Mouse (Mus musculus) midbrain, embryonic 11.5 days (tissue): ENCODE measurements around the gene Efcc1. TPM values are rescaled to one million over a fixed set of nuclear protein-coding genes. Genes with fewer than 3 reads are reported as not detected.

ENCODE experiments used
- ATAC-seq: fragments of 200-750 bp; cut with Nextera tagmentation; 2 replicates; pipeline ENCODE4 v1.8.0; 2017; ENCODE audit warnings: moderate TSS enrichment, moderate library complexity; ENCODE audit not compliant: low FRiP score
- DNase-seq: peaks from one replicate; pipeline ENCODE4 v3.0.0; 2015; ENCODE audit warnings: low spot score; ENCODE audit errors: missing footprints
- H3K27ac ChIP-seq: fragments of 300-500 bp; sonication (generic); 2 replicates; pipeline ENCODE4 v1.5.1; 2014; ENCODE audit warnings: low read depth, low read length
- H3K27me3 ChIP-seq: fragments of 300-500 bp; sonication (generic); 2 replicates; pipeline ENCODE4 v1.6.1; 2014; ENCODE audit warnings: mild to moderate bottlenecking, low read length, moderate library complexity, mixed read lengths; ENCODE audit not compliant: control insufficient read depth, insufficient read depth
- H3K36me3 ChIP-seq: fragments of 300-500 bp; sonication (generic); 2 replicates; pipeline ENCODE4 v1.6.1; 2014; ENCODE audit warnings: mild to moderate bottlenecking, low read length, moderate library complexity, mixed read lengths; ENCODE audit not compliant: control insufficient read depth, insufficient read depth
- H3K4me1 ChIP-seq: fragments of 300-500 bp; sonication (generic); 2 replicates; pipeline ENCODE4 v1.6.1; 2014; ENCODE audit warnings: low read length; ENCODE audit not compliant: control insufficient read depth, insufficient read depth
- H3K4me2 ChIP-seq: fragments of 300-500 bp; sonication (generic); 2 replicates; pipeline ENCODE4 v1.6.1; 2014; ENCODE audit warnings: mild to moderate bottlenecking, moderate library complexity
- H3K4me3 ChIP-seq: fragments of 300-500 bp; sonication (generic); 2 replicates; pipeline ENCODE4 v1.5.1; 2014; ENCODE audit warnings: low read depth, low read length
- H3K9ac ChIP-seq: fragments of 300-500 bp; sonication (generic); 2 replicates; pipeline ENCODE4 v1.6.1; 2014; ENCODE audit warnings: low read length
- H3K9me3 ChIP-seq: fragments of 300-500 bp; sonication (generic); 2 replicates; pipeline ENCODE4 v1.6.1; 2016; ENCODE audit warnings: low read length; ENCODE audit not compliant: control insufficient read depth
- WGBS: fragments of 180-500 bp; shearing (Covaris S2); extraction: QIAGEN DNeasy Blood & Tissue Kit; methylation state at CpG from one replicate; pipeline ENCODE4 v1.1.7; 2014; 5-methylcytosine and 5-hydroxymethylcytosine counted together
- polyA plus RNA-seq: library from polyadenylated mRNA; unstranded; fragments of >200 nt; fragmentation: Nextera tagmentation; extraction: Ambion mirVana; gene quantifications from 2 replicates; pipeline ENCODE4 v1.2.1, GENCODE M21; 2014

Gene Efcc1
- polyA plus RNA-seq, 1 experiment from 2014 or later = 6.4 TPM

DNA sequence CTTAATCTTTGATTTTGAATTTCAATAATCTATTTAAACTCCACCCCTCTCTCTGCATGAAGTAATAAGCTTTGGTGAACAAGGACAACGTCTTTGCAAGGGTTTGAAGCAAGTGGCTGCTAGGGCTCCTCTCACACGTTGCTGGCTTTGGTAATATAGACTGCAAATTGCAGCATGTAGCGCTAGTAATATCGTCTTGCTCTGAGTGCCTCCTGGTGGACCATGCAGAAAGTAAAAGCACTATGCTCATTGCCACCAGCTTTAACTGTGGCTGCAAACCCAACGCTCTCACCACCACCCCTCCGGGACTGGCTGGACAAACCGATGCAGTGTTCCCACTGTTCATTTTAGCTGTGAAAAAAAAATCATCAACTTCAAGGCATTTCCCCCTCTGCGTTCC is 40.0 kb downstream of the Efcc1 start:
- H3K4me2 ChIP-seq = no peak overlapping the region
- H3K4me1 ChIP-seq = no peaks in the 10 kb centered on the region
- DNase-seq (no peak), ATAC-seq (no peak)
- 54% methylated on average over 8 of the region's 8 CpGs for WGBS
- H3K9ac ChIP-seq = no peak overlapping the region
- H3K9me3 ChIP-seq = no peaks in the 10 kb centered on the region
- H3K36me3 ChIP-seq = no peaks in the 10 kb centered on the region
- no peak overlapping the region for H3K4me3 ChIP-seq
- no peaks in the 10 kb centered on the region for H3K27me3 ChIP-seq
- no peak overlapping the region for H3K27ac ChIP-seq

DNA sequence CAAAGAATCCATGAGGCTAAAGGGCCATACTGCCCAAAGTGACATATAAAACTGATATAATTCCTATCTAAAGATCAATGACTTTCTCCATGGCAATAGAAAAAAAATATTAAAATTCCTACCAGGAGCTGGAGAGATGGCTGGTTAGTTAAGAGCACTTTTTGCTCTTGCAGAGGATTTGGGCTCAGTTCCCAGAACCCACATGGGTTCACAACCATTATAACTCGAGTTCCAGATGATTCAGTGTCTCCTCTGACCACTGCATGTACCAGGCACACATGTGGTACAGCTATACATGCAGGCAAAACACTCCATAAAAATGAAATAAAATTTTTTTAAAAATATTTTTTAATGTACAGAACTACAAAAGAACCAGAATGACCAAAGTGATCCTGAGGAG is 43.8 kb downstream of the Efcc1 start:
- Histone ChIP-seq H3K4me1 (no peaks in the 10 kb centered on the region), H3K27me3 (no peaks in the 10 kb centered on the region), H3K4me3 (no peak overlapping the region), H3K4me2 (no peak overlapping the region), H3K9me3 (no peaks in the 10 kb centered on the region), H3K36me3 (no peaks in the 10 kb centered on the region), H3K9ac (no peak overlapping the region), H3K27ac (no peak overlapping the region)
- DNase-seq = no peak
- WGBS = 39% methylated on average over 1 of the region's 1 CpGs
- no peak for ATAC-seq

DNA sequence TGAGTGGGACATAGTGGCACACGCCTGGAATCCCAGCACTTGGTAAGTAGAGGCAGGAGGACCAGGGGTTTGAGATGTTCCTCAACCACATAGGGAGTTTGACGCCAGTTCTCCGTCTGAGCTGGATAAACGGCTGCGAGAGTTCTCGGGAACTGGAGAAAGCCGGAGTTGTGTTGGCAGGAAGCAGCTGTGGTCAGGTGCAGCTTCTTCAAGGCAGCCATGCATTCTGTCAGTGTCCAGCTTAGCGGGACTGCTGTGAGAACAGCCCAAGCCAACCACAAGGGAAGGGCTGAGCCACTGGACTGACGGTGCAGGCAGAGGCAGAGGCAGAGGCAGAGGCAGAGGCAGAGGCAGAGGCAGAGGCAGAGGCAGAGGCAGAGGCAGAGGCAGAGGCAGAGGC is 44.2 kb downstream of the Efcc1 start:
- ATAC-seq = no peak
- 90% methylated on average over 9 of the region's 9 CpGs for WGBS
- H3K36me3 ChIP-seq = no peaks in the 10 kb centered on the region

DNA sequence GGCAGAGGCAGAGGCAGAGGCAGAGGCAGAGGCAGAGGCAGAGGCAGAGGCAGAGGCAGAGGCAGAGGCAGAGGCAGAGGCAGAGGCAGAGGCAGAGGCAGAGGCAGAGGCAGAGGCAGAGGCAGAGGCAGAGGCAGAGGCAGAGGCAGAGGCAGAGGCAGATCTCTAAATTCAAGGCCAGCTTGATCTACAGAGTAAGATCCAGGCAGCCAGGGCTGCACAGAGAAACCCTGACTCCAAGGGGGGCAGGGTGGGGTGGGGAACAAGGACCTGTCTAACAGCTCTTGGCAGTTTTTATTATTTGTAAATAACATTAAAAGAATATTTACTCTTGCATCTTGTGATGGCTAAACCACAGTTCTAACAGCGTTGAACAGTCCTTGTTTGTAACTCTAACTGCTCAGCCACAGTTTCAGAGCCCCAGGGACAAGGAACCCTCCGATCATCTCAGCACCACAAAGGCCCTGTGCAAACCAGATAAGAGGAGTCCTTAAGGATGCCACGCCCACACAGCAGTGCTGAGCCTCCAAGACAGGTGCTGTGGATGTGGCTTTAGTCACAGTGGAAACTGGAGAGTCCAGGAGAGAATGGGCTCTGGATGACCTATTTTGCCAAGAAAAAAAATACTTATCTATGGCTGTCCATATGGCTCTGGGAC is 45.0 kb downstream of the Efcc1 start:
- H3K27ac ChIP-seq = no peak overlapping the region
- 81% methylated on average over 3 of the region's 3 CpGs for WGBS
- no peaks in the 10 kb centered on the region for H3K27me3 ChIP-seq
- H3K9ac ChIP-seq = no peak overlapping the region
- ATAC-seq (no peak), DNase-seq (no peak)
- no peak overlapping the region for H3K4me2 ChIP-seq
- no peaks in the 10 kb centered on the region for H3K4me1 ChIP-seq
- H3K36me3 ChIP-seq = no peaks in the 10 kb centered on the region
- no peaks in the 10 kb centered on the region for H3K9me3 ChIP-seq
- H3K4me3 ChIP-seq = no peak overlapping the region

More for the DNA sequence above, 44.2 kb downstream of the Efcc1 start:
- H3K4me1 ChIP-seq = no peaks in the 10 kb centered on the region
- no peak overlapping the region for H3K4me3 ChIP-seq
- no peak for DNase-seq
- H3K9me3 ChIP-seq = no peaks in the 10 kb centered on the region
- H3K9ac ChIP-seq = no peak overlapping the region
- H3K27me3 ChIP-seq = no peaks in the 10 kb centered on the region
- no peak overlapping the region for H3K4me2 ChIP-seq
- no peak overlapping the region for H3K27ac ChIP-seq

DNA sequence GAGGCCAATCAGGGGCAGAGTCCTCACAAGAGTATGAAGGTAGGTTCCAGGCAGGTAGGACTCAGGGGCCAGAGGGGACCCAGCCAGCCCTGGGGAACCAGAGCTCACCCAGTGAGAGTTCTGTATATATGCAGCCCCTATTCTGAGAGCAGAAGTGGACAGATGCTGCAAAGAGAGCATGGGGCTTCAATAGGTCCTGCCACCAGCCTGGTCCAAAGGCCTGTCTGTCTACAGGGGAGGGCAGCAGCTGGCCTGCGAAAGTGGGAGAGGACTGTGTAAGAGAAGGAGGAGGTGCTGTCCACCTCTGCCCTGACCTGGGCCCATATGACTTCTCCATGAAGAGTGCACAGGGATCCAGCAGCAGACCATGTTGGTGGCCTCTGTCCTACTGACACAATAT is 46.0 kb downstream of the Efcc1 start:
- Histone ChIP-seq H3K27me3 (no peaks in the 10 kb centered on the region), H3K9ac (no peak overlapping the region), H3K36me3 (no peaks in the 10 kb centered on the region), H3K4me2 (no peak overlapping the region), H3K4me1 (no peaks in the 10 kb centered on the region), H3K9me3 (no peaks in the 10 kb centered on the region), H3K27ac (no peak overlapping the region), H3K4me3 (no peak overlapping the region)
- ATAC-seq (no peak), DNase-seq (no peak)
- WGBS = 100% methylated on average over 1 of the region's 1 CpGs

DNA sequence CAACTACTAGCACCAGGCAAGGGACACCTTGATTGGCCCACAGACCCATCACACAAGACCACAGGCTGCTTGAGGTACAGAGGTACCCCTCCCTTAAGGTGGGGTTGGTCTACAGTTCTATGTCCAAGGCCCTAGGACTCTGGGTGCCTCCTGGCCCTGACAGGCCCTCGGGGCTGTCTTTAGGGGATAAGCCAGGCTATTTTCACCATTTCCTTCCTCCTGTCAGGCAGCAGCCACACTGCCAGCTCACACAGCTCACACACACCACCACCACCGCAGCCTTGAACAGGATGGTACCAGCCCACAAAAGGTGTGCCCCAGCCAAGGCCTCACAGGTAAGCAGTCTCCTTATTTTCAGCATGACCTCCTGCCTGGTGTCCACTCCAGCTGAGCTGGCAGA is 47.2 kb downstream of the Efcc1 start, which contains the start of gene Gp9:
Gene Gp9 (plus strand): TSS at position 231 of the 400 bp plus-strand sequence.
- ATAC-seq (no peak), DNase-seq (no peak)
- Histone ChIP-seq H3K9me3 (no peaks in the 10 kb centered on the region), H3K9ac (no peak within 1 kb of the TSS), H3K27ac (no peak within 1 kb of the TSS), H3K36me3 (no peaks in the 10 kb centered on the region), H3K4me1 (no peaks in the 10 kb centered on the region), H3K4me3 (no peak within 1 kb of the TSS), H3K27me3 (no peaks in the 10 kb centered on the region), H3K4me2 (no peak within 1 kb of the TSS)
- WGBS = 82% methylated on average over 2 of the region's 2 CpGs

DNA sequence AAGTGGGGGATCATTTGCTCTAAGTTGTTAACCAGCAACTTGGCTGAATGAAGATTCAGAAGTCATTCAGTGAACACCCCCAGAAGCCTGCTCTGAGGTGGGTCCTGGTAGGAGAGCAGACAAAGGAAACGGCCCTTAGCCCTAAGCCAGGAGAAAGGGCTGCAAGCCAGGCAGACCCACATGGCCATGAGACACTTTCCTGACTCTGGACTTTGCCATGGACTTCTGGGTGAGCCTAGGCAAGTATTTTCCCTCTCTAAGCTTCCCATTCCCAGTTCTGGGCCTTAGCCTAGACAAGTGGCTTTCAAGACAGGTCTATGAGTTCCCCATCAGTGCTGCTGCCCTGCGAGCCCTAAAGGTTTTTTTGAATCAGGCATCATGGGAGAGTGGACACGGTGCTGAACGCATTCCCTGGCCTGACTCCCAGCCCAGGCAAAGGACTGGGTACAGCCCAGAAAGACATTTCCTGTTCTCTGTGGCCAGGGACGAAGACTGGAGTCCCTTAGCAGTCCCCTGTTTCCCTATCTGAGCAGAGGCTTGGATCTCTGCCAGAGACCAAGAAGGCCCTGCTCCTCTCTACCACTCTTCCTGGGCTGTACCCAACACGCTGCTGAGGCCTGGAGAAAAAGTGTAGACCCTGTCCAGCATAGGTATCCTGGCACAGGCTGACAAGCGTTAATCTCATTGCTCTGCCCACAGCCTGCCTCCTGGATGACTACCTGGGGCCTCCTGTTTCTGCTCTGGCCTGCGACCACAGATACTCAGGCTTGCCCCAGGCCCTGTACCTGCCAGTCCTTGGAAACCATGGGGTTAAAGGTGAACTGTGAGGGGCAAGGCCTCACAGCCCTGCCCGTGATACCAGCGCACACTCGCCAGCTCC is 47.9 kb downstream of the Efcc1 start:
- 81% methylated on average over 11 of the region's 11 CpGs for WGBS
- no peak overlapping the region for H3K27ac ChIP-seq
- DNase-seq = no peak
- H3K27me3 ChIP-seq = no peaks in the 10 kb centered on the region
- H3K36me3 ChIP-seq = no peaks in the 10 kb centered on the region
- no peak for ATAC-seq
- no peak overlapping the region for H3K4me3 ChIP-seq
- no peaks in the 10 kb centered on the region for H3K4me1 ChIP-seq
- H3K9me3 ChIP-seq = no peaks in the 10 kb centered on the region
- no peak overlapping the region for H3K4me2 ChIP-seq
- H3K9ac ChIP-seq = no peak overlapping the region

DNA sequence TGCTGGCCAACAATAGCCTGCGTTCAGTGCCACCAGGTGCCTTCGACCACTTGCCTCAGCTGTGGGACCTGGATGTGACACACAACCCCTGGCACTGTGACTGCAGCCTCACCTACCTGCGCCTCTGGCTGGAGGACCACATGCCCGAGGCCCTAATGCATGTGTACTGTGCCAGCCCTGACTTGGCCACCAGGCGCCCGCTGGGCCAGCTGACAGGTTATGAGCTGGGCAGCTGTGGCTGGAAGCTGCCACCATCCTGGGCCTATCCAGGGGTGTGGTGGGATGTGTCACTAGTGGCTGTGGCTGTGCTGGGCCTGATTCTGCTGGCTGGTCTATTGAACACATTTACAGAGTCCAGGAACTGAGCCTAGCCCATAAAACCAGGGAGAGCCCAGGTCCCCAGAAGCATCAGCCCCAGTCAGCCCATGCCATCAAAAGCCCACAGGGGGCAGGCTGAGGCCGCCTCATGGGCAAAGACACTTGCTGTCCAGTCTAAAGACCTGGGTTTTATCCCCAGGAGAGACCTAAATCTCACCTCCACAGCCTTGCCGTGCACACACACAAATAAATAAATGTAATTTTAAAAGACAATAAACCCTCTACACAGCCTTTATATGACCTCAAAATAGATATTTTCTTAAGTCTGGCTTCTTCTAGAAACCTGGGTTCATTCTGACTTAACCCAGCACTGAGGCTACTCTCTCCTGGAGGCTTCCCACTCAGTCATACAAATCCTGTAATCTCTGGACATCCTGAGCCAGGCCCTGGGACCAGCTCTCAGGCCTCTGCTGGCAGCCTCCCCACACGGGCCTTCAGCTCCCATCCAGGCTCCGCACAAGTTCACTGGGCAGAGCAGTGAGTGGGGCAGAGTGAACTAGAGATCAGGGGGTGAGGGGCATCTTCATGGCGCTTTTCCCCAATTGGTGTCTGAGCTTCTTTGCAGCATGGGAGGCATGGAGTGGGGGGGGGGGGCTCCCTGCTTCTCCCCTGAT is 48.8 kb downstream of the Efcc1 start:
- 88% methylated on average over 11 of the region's 11 CpGs for WGBS
- no peak for DNase-seq
- Histone ChIP-seq H3K9me3 (no peaks in the 10 kb centered on the region), H3K27me3 (no peaks in the 10 kb centered on the region), H3K27ac (no peak overlapping the region), H3K4me2 (no peak overlapping the region), H3K36me3 (no peaks in the 10 kb centered on the region), H3K4me1 (no peaks in the 10 kb centered on the region), H3K4me3 (no peak overlapping the region), H3K9ac (no peak overlapping the region)
- ATAC-seq = no peak
